Comparison of ENCODE assay signal across 8 mouse cellular contexts in genomic region chr5:36713693-36714092, GRCm38 (mm10). TPM values are rescaled to one million over a fixed set of nuclear protein-coding genes. Genes with fewer than 3 reads are reported as not detected.
A peak's percentile ranks its signal among the peaks of the same experiment; 100 is the strongest.
DNase-seq lines count a peak whose midpoint lies in the region; ATAC-seq and TF ChIP-seq lines count a peak whose summit lies in the region.

No protein-coding gene starts in this region.

- no peaks in the 10 kb centered on the region for H3K9me3 ChIP-seq in heart, embryonic 13.5 days
- no peaks in the 10 kb centered on the region for H3K9me3 ChIP-seq in liver, embryonic 16.5 days (replicated peaks; ENCODE audit: control insufficient read depth, low read length)

- peak overlapping the region; percentile 74 for H3K9ac ChIP-seq in heart, embryonic 13.5 days
- peak overlapping the region; percentile 70 for H3K9ac ChIP-seq in liver, embryonic 16.5 days (ENCODE audit: low read depth, low read length)

- H3K27ac ChIP-seq in heart, embryonic 13.5 days (replicated peaks), result peak overlapping the region; percentile 98
- H3K27ac ChIP-seq in liver, embryonic 16.5 days (ENCODE audit: low read length), result peak overlapping the region; percentile 94
- H3K27ac ChIP-seq in left cerebral cortex, adult 2 months, result no peak overlapping the region

- DNase-seq in heart, adult 9 months (ENCODE audit: low spot score in 2 of 2), result no peak
- DNase-seq in testis, postnatal 10 days (ENCODE audit: low spot score), result peak; percentile 37
- no peak for DNase-seq in testis, postnatal 14 days (ENCODE audit: low spot score)
- no peak for DNase-seq in layer of hippocampus, adult 9-10 months (ENCODE audit: low spot score)
- DNase-seq in ovary, postnatal 10 days (ENCODE audit: low spot score), result no peak
- DNase-seq in left cerebral cortex, adult 2 months (ENCODE audit: extremely low spot score in 1 of 2, low spot score in 2 of 2), result no peak

- H3K4me2 ChIP-seq in heart, embryonic 13.5 days, result peak overlapping the region; percentile 65
- peak overlapping the region; percentile 87 for H3K4me2 ChIP-seq in liver, embryonic 16.5 days (ENCODE audit: low read depth, low read length)

- 73% methylated on average over 6 of the region's 6 CpGs for WGBS in heart, embryonic 13.5 days
- 67% methylated on average over 6 of the region's 6 CpGs for WGBS in liver, embryonic 16.5 days (ENCODE audit: insufficient replicate concordance)

- intact Hi-C loops in left cerebral cortex, adult 2 months (cut with DNase I), result no loop called here

- peaks cover 70% of the 10 kb centered on the region for H3K4me1 ChIP-seq in heart, embryonic 13.5 days
- H3K4me1 ChIP-seq in liver, embryonic 16.5 days (ENCODE audit: control insufficient read depth, low read depth, low read length), result peaks cover 52% of the 10 kb centered on the region

- no peaks in the 10 kb centered on the region for H3K36me3 ChIP-seq in heart, embryonic 13.5 days
- no peaks in the 10 kb centered on the region for H3K36me3 ChIP-seq in liver, embryonic 16.5 days (ENCODE audit: control insufficient read depth, insufficient read depth)

- TF ChIP-seq CTCF in left cerebral cortex, adult 2 months (IDR thresholded peaks at IDR 0.05), result no peak

- H3K4me3 ChIP-seq in heart, embryonic 13.5 days, result no peak overlapping the region
- peak overlapping the region; percentile 12; the same call in 1 of the 2 replicates for H3K4me3 ChIP-seq in liver, embryonic 16.5 days (ENCODE audit: low read depth, low read length)
- no peak overlapping the region for H3K4me3 ChIP-seq in left cerebral cortex, adult 2 months

- ATAC-seq in heart, embryonic 13.5 days (ENCODE audit: extremely low read depth, insufficient number of reproducible peaks, low FRiP score, low TSS enrichment), result no peak
- peak; percentile 65 for ATAC-seq in liver, embryonic 16.5 days (ENCODE audit: low read depth)

- no peaks in the 10 kb centered on the region for H3K27me3 ChIP-seq in heart, embryonic 13.5 days (replicated peaks)
- 0 out of 2 replicates have a peak, but pooled peaks cover 4% of the 10 kb centered on the region for H3K27me3 ChIP-seq in liver, embryonic 16.5 days (ENCODE audit: control insufficient read depth, insufficient read depth, low read depth, low read length)

RNA-seq across cellular contexts. Expression of gene D5Ertd579e, which starts 17.9 kb away (rescaled TPM):
- polyA plus RNA-seq in heart, embryonic 13.5 days (2015; fragmentation: Nextera tagmentation; extraction: Ambion mirVana), result 20.3 and 22.5 TPM in 2 replicates
- polyA plus RNA-seq in liver, embryonic 16.5 days (2015; fragmentation: Nextera tagmentation; extraction: Ambion mirVana), result 22.6 and 23.2 TPM in 2 replicates
- 100 to 1,000 TPM in 1 of 2 experiments, 10 to 100 TPM in 1; 93.9 to 111 TPM for total RNA-seq in left cerebral cortex, adult 2 months (2021)

RNA-seq across cellular contexts. Expression of gene Bloc1s4, which starts 34.8 kb away (rescaled TPM):
- 17.1 and 18.0 TPM in 2 replicates for polyA plus RNA-seq in heart, embryonic 13.5 days (2015; fragmentation: Nextera tagmentation; extraction: Ambion mirVana)
- 11.3 and 12.6 TPM in 2 replicates for polyA plus RNA-seq in liver, embryonic 16.5 days (2015; fragmentation: Nextera tagmentation; extraction: Ambion mirVana)
- total RNA-seq in left cerebral cortex, adult 2 months (2021), result 10 to 100 TPM; 19.3 to 19.7 TPM
